Mouse (Mus musculus): ENCODE results near the gene Trim38.

- TF ChIP-seq CTCF (IDR thresholded peaks at IDR 0.05; ENCODE audit: borderline replicate concordance, control insufficient read depth, extremely low read depth, insufficient read depth, low read length, poor library complexity), result no peak
- TF ChIP-seq POLR2A (IDR thresholded peaks at IDR 0.05; ENCODE audit: control insufficient read depth, extremely low read depth, insufficient read depth, low read length, poor library complexity), result no peak
Observed at GRCm38 (mm10) chr13:23729192-23729525, 40.6 kb upstream of the Trim38 start.

Data from thymus, adult 2 months (tissue).